19 mouse cellular contexts compared by ENCODE assay signal in genomic region chr3:63986656-63987055, GRCm38 (mm10). TPM values are rescaled to one million over a fixed set of nuclear protein-coding genes. Genes with fewer than 3 reads are reported as not detected.
A peak's percentile ranks its signal among the peaks of the same experiment; 100 is the strongest.
DNase-seq lines count a peak whose midpoint lies in the region; ATAC-seq lines count a peak whose summit lies in the region.
"Had no signal": no experiment of that assay in that cellular context is flagged by ENCODE, and none has a peak within 500 bp of the region (broad histone marks: within the 10 kb centered on the region; RNA-seq: fewer than 3 reads in every experiment).

No protein-coding gene starts in this region.

- WGBS in hindbrain, embryonic 14.5 days, result 94% methylated on average over 1 of the region's 1 CpGs
- WGBS in hindbrain, embryonic 10.5 days, result 93% methylated on average over 1 of the region's 1 CpGs
- WGBS in midbrain, embryonic 11.5 days, result 80% methylated on average over 1 of the region's 1 CpGs
- 93% methylated on average over 1 of the region's 1 CpGs for WGBS in midbrain, embryonic 13.5 days

- H3K4me1 ChIP-seq in hindbrain, embryonic 14.5 days (replicated peaks; ENCODE audit: control insufficient read depth, insufficient read depth, low read length), result no peaks in the 10 kb centered on the region
- H3K4me1 ChIP-seq in hindbrain, embryonic 10.5 days (replicated peaks), result no peaks in the 10 kb centered on the region
- H3K4me1 ChIP-seq in midbrain, embryonic 11.5 days (ENCODE audit: control insufficient read depth, insufficient read depth, low read length), result no peaks in the 10 kb centered on the region
- no peaks in the 10 kb centered on the region for H3K4me1 ChIP-seq in midbrain, embryonic 13.5 days (replicated peaks)
- H3K4me1 ChIP-seq: embryonic facial prominence, embryonic 10.5 days; embryonic facial prominence, embryonic 12.5 days; forebrain, embryonic 12.5 days had no signal

- H3K9me3 ChIP-seq in hindbrain, embryonic 14.5 days (ENCODE audit: control insufficient read depth, low read length), result no peaks in the 10 kb centered on the region
- no peaks in the 10 kb centered on the region for H3K9me3 ChIP-seq in hindbrain, embryonic 10.5 days
- no peaks in the 10 kb centered on the region for H3K9me3 ChIP-seq in midbrain, embryonic 11.5 days (ENCODE audit: control insufficient read depth, low read length)
- no peaks in the 10 kb centered on the region for H3K9me3 ChIP-seq in midbrain, embryonic 13.5 days
- H3K9me3 ChIP-seq: embryonic facial prominence, embryonic 10.5 days; embryonic facial prominence, embryonic 12.5 days; forebrain, embryonic 12.5 days had no signal

- H3K27ac ChIP-seq in hindbrain, embryonic 14.5 days, result no peak overlapping the region
- H3K27ac ChIP-seq in hindbrain, embryonic 10.5 days, result no peak overlapping the region
- H3K27ac ChIP-seq in midbrain, embryonic 11.5 days (ENCODE audit: low read depth, low read length), result no peak overlapping the region
- H3K27ac ChIP-seq in midbrain, embryonic 13.5 days, result no peak overlapping the region
- H3K27ac ChIP-seq: embryonic facial prominence, embryonic 10.5 days; embryonic facial prominence, embryonic 12.5 days; forebrain, embryonic 12.5 days had no signal

- no peak overlapping the region for H3K4me3 ChIP-seq in hindbrain, embryonic 14.5 days (replicated peaks; ENCODE audit: low read length)
- no peak overlapping the region for H3K4me3 ChIP-seq in hindbrain, embryonic 10.5 days
- no peak overlapping the region for H3K4me3 ChIP-seq in midbrain, embryonic 11.5 days (ENCODE audit: low read depth, low read length)
- H3K4me3 ChIP-seq in midbrain, embryonic 13.5 days (replicated peaks), result no peak overlapping the region
- H3K4me3 ChIP-seq: embryonic facial prominence, embryonic 10.5 days; embryonic facial prominence, embryonic 12.5 days; forebrain, embryonic 12.5 days had no signal

- no peak overlapping the region for H3K4me2 ChIP-seq in hindbrain, embryonic 14.5 days (replicated peaks)
- no peak overlapping the region for H3K4me2 ChIP-seq in midbrain, embryonic 11.5 days
- H3K4me2 ChIP-seq in midbrain, embryonic 13.5 days (replicated peaks), result no peak overlapping the region
- H3K4me2 ChIP-seq: embryonic facial prominence, embryonic 12.5 days; forebrain, embryonic 12.5 days had no signal

- H3K9ac ChIP-seq in hindbrain, embryonic 14.5 days, result no peak overlapping the region
- H3K9ac ChIP-seq in midbrain, embryonic 11.5 days (ENCODE audit: low read length), result no peak overlapping the region
- H3K9ac ChIP-seq in midbrain, embryonic 13.5 days (replicated peaks), result no peak overlapping the region
- H3K9ac ChIP-seq: embryonic facial prominence, embryonic 12.5 days; forebrain, embryonic 12.5 days had no signal

- peaks cover 76% of the 10 kb centered on the region for H3K36me3 ChIP-seq in hindbrain, embryonic 14.5 days (replicated peaks; ENCODE audit: control insufficient read depth, insufficient read depth)
- peaks cover 95% of the 10 kb centered on the region for H3K36me3 ChIP-seq in hindbrain, embryonic 10.5 days
- H3K36me3 ChIP-seq in midbrain, embryonic 11.5 days (ENCODE audit: control insufficient read depth, insufficient read depth, low read length), result peaks cover 8% of the 10 kb centered on the region; the same call in 1 of the 2 replicates
- H3K36me3 ChIP-seq in midbrain, embryonic 13.5 days, result peaks cover 54% of the 10 kb centered on the region

- H3K27me3 ChIP-seq in hindbrain, embryonic 14.5 days (ENCODE audit: control insufficient read depth, insufficient read depth, low read length), result no peaks in the 10 kb centered on the region
- no peaks in the 10 kb centered on the region for H3K27me3 ChIP-seq in hindbrain, embryonic 10.5 days (ENCODE audit: insufficient read depth, poor library complexity, severe bottlenecking)
- H3K27me3 ChIP-seq in midbrain, embryonic 11.5 days (ENCODE audit: control insufficient read depth, insufficient read depth, low read length), result no peaks in the 10 kb centered on the region
- H3K27me3 ChIP-seq in midbrain, embryonic 13.5 days, result no peaks in the 10 kb centered on the region
- H3K27me3 ChIP-seq: embryonic facial prominence, embryonic 12.5 days; forebrain, embryonic 12.5 days had no signal

- ATAC-seq in hindbrain, embryonic 14.5 days (ENCODE audit: low FRiP score), result no peak
- ATAC-seq in midbrain, embryonic 11.5 days (ENCODE audit: low FRiP score), result no peak
- ATAC-seq in midbrain, embryonic 13.5 days, result no peak
- ATAC-seq: forebrain, embryonic 14.5 days; forebrain, embryonic 16.5 days had no signal

- DNase-seq in hindbrain, embryonic 14.5 days (ENCODE audit: low spot score), result peak; percentile 22
- DNase-seq in hindbrain, embryonic 10.5 days (ENCODE audit: low spot score), result no peak
- DNase-seq in midbrain, embryonic 11.5 days (ENCODE audit: low spot score, missing footprints), result peak; percentile 21
- peak; percentile 60 for DNase-seq in MEL-GATA-1-ER (ENCODE audit: extremely low read depth, low read depth)
- DNase-seq in cerebellum, adult 9-10 months, result no peak
- DNase-seq: adrenal gland, adult 2 months; adrenal gland, postnatal 10 days; adrenal gland, postnatal 25 days; cerebellum, adult 11 months; cerebellum, adult 18-20 months; cerebellum, adult 8-10 months; cerebellum, postnatal 10 days; cerebellum, postnatal 25 days had no signal

RNA-seq across cellular contexts. Expression of gene Gmps, which starts 10.8 kb away (rescaled TPM):
- 52.7 and 53.6 TPM in 2 replicates for polyA plus RNA-seq in hindbrain, embryonic 14.5 days (2014; fragmentation: Nextera tagmentation; extraction: Ambion mirVana)
- polyA plus RNA-seq in hindbrain, embryonic 10.5 days (2016; fragmentation: Nextera tagmentation; extraction: Ambion mirVana), result 58.2 and 74.6 TPM in 2 replicates
- 75.1 and 85.7 TPM in 2 replicates for polyA plus RNA-seq in midbrain, embryonic 11.5 days (2014; fragmentation: Nextera tagmentation; extraction: Ambion mirVana)
- polyA plus RNA-seq in midbrain, embryonic 13.5 days (2015; fragmentation: Nextera tagmentation; extraction: Ambion mirVana), result 50.3 and 53.9 TPM in 2 replicates

RNA-seq across cellular contexts. Expression of gene Slc33a1, which starts 22.1 kb away (rescaled TPM):
- 19.7 and 22.6 TPM in 2 replicates for polyA plus RNA-seq in hindbrain, embryonic 14.5 days (2014; fragmentation: Nextera tagmentation; extraction: Ambion mirVana)
- polyA plus RNA-seq in hindbrain, embryonic 10.5 days (2016; fragmentation: Nextera tagmentation; extraction: Ambion mirVana), result 9.5 and 11.2 TPM in 2 replicates
- polyA plus RNA-seq in midbrain, embryonic 11.5 days (2014; fragmentation: Nextera tagmentation; extraction: Ambion mirVana), result 11.3 and 12.4 TPM in 2 replicates
- 15.4 TPM in 2 replicates for polyA plus RNA-seq in midbrain, embryonic 13.5 days (2015; fragmentation: Nextera tagmentation; extraction: Ambion mirVana)

RNA-seq across cellular contexts. Expression of gene E130311K13Rik, which starts 57.4 kb away (rescaled TPM):
- 6.2 and 7.5 TPM in 2 replicates for polyA plus RNA-seq in hindbrain, embryonic 14.5 days (2014; fragmentation: Nextera tagmentation; extraction: Ambion mirVana)
- 2.8 and 3.2 TPM in 2 replicates for polyA plus RNA-seq in hindbrain, embryonic 10.5 days (2016; fragmentation: Nextera tagmentation; extraction: Ambion mirVana)
- 2.3 and 3.4 TPM in 2 replicates for polyA plus RNA-seq in midbrain, embryonic 11.5 days (2014; fragmentation: Nextera tagmentation; extraction: Ambion mirVana)
- 4.1 and 4.5 TPM in 2 replicates for polyA plus RNA-seq in midbrain, embryonic 13.5 days (2015; fragmentation: Nextera tagmentation; extraction: Ambion mirVana)

Comparison
In these comparisons a context has a peak if more than half of its experiments do, and no peak if none do; other contexts are left out.
1. DNase-seq: peak in hindbrain, embryonic 14.5 days (single experiment), midbrain, embryonic 11.5 days (single experiment) and MEL-GATA-1-ER (single experiment); none in hindbrain, embryonic 10.5 days (single experiment) and cerebellum, adult 9-10 months (single experiment).